Mouse (Mus musculus) lung, postnatal 14 days (tissue): ENCODE measurements around the gene Sepsecs.
"Not testable (repeated sequence)": the region's sequence is repeated elsewhere in the genome, so short reads cannot be mapped to it uniquely, and the experiment has no call there.

ENCODE experiments used
- DNase-seq: peaks from one replicate; pipeline ENCODE4 v3.0.0; 2021

Sepsecs gene

GRCm38 (mm10) chr5:52669426-52670191, at the start of gene Sepsecs:
TSS of gene Sepsecs (minus strand) at chr5:52669708.
- DNase-seq, result peak; percentile 94

DNA sequence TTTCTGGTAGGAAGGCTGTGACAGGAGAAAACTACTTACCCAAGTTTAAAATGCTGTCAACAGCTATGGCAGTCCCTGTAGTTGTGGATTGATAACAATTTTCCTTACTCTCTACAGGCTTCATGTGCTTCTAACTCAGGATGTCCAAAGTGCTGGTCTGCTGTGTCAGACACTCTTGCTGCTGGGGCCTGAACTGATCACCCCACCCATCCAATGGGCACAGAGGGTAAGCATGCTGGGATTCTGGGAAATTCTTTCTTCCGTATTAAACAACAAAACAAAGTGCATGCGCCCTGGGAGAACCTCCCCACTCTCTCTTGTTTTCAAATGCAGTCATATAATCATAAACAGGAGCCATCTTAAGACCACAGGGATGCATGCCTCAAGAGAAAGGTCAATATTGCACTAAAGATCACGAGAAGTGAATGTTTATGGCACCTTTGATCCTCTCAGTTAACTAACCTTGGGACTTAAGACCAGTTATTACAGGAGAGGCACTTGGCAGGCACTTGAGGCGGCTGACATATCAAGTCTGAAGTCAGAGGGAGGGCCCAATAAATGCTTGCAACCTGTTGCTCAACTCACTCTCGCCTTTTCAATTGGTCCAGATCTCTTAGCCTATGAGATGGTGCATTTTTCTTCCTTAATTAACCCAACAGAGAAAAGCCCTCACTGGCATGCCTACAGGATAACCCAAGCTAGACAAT, 47.4 kb upstream of the Sepsecs start:
- DNase-seq, result peak; percentile 37

GRCm38 (mm10) chr5:52712704-52713103, 43.2 kb upstream of the Sepsecs start:
- DNase-seq, result no peak

DNA sequence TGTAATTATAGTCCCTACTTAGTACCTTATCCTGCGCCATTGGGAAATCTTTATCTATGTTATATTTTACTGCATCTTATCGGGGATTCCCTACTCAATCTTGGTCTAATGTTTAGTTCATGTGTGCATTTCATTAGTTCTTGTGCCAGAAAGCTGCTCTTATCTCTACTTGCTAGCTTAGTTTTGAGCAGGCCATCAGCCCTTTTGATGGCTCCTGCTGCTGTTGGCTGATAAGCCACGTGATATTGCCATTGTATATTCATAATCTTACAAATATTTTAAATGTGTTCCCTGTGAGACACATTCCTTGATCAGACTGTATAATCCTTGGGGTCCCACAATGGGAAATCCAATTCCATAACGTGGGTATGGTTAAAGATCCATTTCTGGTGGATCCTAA, 35.1 kb upstream of the Sepsecs start:
- no peak for DNase-seq

DNA sequence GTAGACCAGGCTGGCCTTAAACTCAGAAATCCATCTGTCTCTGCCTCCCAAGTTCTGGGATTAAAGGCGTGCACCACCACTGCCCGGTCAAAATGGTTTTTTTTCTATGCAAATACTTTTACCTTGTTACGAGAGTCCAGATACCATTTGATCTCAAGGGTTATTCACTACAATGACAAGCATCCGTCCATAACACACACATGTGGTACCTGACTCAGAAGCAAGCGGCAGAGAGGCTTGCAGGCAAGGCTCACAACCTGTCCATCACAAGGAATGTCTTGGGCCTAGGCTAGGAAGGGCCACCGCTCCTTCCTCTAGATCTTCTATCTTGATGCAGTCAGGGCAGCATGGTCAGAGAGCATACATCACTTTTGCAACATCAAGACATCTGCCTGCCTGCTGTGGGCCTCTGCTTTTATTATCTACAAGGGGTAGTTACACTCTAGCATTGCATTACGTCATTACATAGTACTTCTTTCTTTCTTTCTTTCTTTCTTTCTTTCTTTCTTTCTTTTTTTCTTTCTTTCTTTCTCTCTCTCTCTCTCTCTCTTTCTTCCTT, 28.5 kb upstream of the Sepsecs start:
- not testable (repeated sequence) for DNase-seq

DNA sequence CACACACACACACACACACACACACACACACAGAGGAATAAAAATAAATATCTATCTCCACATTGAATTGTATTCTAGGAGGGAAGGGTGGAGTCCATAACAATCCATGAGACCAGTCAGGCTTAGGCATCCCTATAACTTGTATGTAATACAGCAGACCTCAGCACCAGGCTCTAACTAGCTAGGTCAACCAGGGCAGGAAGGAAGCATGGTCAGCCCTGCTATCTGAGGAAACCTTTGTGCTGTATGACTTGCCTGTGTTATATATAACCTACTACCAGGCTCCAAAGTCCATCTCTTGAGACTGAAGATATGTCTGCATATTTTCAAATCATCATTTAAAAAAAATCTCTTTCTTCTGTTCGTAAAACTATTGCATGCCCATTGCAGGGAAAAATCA, 27.8 kb upstream of the Sepsecs start:
- no peak for DNase-seq

GRCm38 (mm10) chr5:52687741-52688455, 18.4 kb upstream of the Sepsecs start:
- DNase-seq, result no peak

- DNase-seq, result no peak
These were observed 11.6 kb upstream of the Sepsecs start for GRCm38 (mm10) chr5:52681111-52681510.

- DNase-seq, result no peak
These were observed 10.7 kb upstream of the Sepsecs start for GRCm38 (mm10) chr5:52680191-52680590.

- DNase-seq, result no peak
These were observed 9.1 kb upstream of the Sepsecs start for GRCm38 (mm10) chr5:52678498-52679070.

- no peak for DNase-seq
These were observed 7.6 kb upstream of the Sepsecs start for GRCm38 (mm10) chr5:52677126-52677525.

DNA sequence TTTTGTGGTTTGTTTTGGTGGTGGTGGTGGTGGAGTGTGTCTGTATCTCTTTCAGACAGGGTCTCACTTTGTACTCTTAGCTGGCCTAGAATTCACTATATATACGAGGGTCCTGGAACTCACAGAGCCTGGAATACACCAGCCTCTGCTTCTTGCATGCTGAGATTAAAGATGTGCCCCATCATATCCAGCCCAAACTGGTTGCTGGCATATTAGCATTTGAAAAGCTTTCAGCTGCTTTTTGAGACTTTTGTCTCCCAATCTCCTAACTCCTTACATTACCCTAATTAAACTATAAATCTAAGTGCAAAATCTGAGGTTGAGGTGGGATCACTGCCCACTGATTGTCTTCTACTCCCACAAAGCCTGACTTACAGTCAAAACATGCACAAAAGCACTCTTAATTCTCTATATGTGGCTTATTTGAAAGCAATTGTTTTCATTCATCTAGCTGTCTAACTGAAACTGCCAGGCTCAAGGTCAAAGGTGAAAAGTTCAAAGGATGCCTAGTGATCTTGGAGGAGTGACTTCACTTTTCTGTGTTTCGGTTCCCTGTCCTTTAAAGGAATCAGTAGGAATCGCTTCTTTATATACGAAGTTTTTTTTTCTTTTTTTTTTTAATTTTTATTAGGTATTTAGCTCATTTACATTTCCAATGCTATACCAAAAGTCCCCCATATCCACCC, 5.0 kb upstream of the Sepsecs start:
- DNase-seq, result no peak

DNA sequence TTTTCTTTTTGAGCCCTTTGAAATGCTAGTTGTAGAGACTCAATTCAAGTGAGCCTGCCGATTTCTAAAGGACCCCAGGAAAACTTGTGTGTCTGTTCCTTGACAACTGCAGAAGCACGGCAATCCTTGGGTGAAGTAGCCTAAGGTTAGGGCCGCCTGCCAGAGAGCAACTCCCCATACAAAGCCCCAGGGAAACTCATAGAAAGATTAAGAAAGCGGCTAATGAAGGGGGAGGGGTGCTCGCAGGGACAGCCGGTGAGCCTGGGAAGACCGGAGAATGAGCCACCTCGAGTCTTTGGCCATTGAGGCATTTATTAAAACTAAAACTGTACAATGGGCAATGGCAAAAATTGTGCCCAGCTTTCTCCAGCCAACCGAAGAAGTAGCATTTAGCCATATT, 3.8 kb upstream of the Sepsecs start:
- DNase-seq, result no peak

DNA sequence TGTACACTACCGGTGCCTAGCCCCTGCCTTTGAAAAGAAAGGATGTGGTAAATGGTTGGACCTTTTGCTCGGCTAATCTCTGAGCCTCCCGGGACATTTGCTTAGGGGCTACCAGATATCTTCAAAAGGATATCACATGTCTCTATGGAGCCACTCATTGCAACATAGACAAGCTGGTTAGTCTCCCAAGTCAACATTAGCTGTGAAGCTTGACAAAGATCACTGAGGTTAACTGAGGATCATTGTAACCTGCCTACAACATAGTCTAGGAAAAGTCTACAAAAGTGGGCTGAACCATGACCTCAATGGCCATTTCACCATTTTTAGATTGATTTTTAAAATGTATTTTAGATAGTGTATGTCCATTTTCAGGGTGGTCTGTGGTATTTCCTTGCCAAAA, 1.2 kb upstream of the Sepsecs start:
- no peak for DNase-seq

DNA sequence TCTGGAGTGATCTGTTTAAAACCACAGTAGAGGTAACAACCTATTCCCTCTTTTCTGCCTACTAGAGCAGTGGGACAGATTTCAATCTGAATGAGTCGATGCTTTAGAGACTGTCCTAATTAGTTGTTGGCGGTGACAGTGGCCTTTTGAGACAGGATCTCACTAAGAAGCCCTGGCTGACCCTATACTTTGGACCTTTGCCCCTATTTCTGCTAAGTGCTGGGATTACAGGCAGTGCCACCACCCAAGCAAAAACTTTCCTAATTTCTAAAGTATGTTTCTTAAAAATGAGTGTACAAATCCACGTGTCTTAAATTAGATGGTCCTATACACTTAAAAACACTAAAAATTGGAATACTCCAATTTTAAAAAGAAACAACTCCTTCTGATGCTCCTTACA, 2.7 kb downstream of the Sepsecs start:
- DNase-seq, result no peak

- no peak for DNase-seq
These were observed 11.6 kb downstream of the Sepsecs start for GRCm38 (mm10) chr5:52657957-52658356.

- no peak for DNase-seq
These were observed 12.2 kb downstream of the Sepsecs start for GRCm38 (mm10) chr5:52657336-52657735.

DNA sequence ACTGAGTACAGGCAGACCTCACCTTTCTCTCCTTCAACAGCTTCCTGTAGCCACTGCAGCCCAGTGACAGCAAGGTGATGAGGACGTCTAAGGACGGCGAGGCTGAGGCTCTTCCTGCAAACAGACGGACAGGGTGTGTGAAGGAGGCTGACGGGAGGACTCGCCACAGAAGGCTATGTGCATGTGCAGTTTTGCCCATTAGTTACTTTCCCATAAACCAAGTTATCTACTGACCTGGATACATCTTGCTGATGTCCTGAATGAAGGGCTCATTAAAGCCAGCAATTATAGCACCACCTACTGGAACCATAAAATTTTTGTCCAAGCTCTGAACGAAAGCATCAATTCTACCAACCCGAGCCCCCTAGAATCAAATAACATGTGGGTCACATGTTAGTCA, 13.5 kb downstream of the Sepsecs start:
- no peak for DNase-seq

GRCm38 (mm10) chr5:52654961-52655360, 14.5 kb downstream of the Sepsecs start:
- DNase-seq, result no peak

- no peak for DNase-seq
These were observed 16.9 kb downstream of the Sepsecs start for GRCm38 (mm10) chr5:52652606-52653005.

GRCm38 (mm10) chr5:52652086-52652485, 17.4 kb downstream of the Sepsecs start:
- no peak for DNase-seq
